Mouse (Mus musculus) kidney, adult 8-10 months (tissue): ENCODE measurements around the gene Dapk2.
A peak's percentile ranks its signal among the peaks of the same experiment; 100 is the strongest.

Experiments
- DNase-seq, 2 experiments: peaks; one replicate each; pipeline ENCODE4 v3.0.0; 2022

Dapk2 gene

DNA sequence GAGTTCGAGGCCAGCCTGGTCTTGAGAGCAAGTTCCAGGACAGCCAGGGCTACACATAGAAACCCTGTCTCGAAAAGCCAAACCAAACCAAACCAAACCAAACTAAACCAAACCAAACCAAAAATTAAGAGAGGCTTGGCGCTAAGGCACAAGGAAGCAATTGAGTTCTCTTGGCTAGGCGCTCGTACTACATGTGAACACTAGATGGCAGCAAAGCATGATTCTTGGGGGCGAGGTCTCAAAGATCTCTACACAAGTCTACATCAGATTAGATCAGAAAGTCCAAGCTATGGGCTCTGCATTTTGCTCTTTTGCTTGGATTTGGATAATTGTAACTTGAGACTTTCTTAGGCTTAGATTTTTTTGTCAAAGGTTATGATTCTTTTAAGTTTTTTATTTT is 13.8 kb upstream of the Dapk2 start:
- DNase-seq: peak; percentile 47 to 75

DNA sequence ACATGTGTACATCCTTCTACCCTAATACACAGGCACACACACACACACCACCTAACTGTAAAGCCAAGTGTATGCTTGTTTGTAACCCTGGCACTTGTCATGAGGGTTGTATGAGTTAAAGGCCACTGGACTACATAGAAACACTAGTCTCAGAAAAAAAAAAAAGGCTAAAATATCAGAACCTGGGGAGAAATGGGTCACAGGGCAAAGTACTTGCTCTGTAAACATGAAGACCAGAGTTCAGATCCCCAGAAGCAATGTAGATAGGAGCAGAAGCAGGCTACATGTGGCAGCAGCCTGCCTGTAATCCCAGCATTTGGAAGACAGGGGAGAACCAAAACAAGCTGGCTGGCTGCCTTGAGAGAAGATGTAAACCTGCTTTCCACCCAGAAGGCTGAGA is 11.9 kb upstream of the Dapk2 start:
- no peak for DNase-seq

DNA sequence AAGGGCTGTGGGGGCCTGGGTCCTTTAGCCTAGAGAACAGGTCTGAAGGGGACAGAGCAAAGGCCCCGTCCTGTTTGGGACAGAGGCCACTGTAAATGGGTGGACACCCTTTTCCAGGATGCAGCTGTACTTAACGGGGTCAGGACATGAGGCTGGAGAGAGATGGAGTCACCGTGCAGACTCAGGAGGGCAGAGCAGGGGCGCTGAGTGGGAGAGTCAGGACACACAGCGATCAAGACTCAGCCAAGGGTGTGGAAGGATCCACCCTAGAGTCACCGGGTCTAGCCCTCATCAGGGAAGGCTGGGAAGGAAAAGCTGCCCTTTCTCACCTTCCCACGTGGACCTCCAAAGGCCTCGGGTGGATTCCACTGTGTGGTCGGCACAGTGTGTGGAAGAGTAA is 6.0 kb upstream of the Dapk2 start:
- DNase-seq: no peak

DNA sequence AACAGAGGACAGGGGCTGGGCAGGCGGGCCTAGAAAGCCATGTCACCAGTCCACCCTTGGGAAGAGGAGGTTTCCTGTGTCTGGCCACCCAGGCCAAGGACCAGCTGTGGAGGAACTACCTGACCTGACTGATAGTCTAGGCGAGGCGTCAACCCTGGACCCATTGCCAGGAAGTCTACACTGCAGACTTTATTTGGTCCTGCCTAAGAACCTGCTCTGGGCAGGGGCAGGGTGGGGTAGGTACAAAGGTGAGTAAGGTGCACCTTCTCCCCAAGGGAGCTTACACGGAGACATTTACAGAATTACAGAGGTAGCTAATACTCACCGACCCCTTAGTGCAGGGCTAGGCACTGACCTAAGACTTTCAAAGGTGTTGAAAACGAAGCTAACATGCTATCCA is 4.4 kb upstream of the Dapk2 start:
- no peak for DNase-seq

DNA sequence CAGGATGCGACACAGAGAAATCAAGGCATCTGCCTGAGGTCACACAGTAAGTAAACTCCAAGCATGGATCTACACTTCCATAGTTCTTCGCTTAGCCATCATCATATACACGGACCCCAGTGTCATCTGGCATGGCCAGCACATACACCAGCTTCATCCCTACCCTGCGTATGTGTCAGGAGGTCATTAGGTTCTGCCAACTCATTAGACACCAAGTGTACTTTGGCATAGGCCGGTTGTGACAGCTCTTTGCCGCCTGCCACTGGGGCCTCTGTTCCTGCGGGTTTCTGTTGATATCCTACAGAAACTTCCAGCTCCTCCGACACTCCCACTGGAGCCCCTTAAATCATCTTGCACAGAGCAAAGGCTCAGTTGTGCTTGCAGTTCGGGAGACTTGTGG is 4.0 kb upstream of the Dapk2 start:
- no peak for DNase-seq

DNA sequence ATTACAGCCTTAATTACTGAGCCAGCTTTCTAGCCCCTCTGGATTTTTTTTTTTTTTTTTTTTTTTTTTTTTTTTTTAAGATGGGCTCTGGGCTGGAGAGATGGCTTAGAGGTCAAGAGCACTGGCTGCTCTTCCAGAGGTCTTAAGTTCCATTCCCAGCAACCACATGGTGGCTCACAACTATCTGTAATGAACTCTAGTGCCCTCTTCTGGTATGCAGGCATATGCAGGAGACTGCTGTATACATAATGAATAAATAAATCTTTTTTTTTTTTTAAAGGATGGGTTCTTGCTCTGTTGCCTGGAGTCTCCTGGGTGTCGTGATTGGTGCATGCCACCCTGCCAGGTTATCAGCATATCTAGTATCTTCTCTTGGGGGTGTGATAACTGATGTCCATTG is 2.5 kb upstream of the Dapk2 start:
- DNase-seq: no peak

DNA sequence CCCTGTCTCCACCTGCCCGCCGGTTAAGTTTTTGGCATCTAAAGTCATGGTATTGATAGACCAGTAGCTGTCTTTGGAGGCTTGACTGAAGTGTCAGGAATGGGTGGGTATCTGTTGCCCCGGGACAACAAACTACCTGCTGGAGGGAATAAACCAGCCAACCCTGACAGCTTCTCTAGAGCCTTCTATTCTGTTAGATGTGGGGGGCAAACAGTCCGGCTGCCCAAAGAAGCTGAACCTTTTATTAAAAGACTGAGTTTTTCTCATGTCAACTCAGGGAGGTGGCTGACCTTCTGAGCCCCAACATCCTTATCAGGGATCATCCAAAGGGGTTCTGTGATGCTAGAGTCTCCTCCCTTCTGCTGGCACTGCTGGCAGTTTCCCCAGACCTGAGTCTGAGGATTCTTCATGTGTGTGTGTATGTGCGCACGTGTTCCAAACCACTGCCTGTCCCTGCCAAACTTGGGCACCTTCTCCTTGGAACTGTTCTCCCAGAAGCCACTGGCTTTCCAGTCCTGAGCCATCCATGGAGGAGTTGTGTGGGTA is 935 bp downstream of the Dapk2 start:
- no peak for DNase-seq

DNA sequence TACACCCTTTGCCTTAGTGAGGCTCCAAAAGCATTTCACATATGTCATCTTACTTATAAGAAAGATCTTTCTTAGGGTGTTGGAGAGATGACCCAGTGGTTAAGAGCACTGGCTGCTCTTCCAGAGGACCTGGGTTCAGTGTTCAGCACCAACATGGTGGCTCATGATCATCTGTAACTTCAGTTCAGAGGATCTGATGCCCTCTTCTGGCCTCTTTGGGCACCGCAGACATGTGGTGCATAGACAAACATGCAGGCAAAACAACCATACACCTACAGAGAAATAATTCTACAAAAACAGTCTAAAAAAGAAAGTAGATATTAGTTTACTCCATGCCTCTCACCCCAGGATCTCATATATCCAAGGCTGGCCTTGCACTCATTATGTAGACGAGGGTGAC is 2.1 kb downstream of the Dapk2 start:
- DNase-seq: no peak

DNA sequence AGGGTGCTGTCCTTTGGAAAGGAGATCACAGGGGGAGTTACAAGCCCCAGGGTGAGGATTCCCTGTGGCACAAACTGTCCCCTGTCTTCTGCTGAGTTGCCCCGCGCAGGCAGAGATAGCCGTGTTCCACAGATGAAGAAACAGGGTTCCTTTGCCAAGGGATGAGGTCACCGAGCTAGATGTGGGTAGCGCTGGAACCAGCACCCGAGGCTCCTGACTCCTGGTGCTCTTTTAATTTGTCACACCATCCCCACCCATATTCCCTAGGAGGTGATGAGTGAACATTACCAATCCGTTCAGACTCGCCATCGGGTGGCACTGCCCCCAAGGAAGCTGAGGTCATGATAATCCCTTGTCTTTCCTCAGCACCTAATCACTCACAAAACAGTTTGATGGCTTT is 5.0 kb downstream of the Dapk2 start:
- no peak for DNase-seq

DNA sequence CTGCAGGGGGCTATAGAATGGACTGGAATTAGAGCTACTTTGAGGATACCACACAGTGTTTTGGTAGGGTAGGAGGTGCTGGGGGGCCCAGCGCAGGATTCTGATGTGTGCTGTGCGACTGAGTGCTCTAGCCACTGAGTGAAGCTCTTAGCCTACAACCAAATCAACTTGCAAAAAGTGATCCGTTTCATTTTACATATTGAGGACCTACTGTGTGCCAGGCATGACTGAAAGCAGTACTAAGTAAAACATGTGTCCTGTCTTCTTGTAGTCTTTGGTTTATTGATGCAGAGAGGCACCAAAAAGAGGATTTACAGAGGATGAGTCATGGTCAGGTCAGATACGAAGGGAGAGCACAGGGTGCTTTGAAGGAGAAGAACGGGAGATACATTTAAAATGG is 9.2 kb downstream of the Dapk2 start:
- no peak for DNase-seq

DNA sequence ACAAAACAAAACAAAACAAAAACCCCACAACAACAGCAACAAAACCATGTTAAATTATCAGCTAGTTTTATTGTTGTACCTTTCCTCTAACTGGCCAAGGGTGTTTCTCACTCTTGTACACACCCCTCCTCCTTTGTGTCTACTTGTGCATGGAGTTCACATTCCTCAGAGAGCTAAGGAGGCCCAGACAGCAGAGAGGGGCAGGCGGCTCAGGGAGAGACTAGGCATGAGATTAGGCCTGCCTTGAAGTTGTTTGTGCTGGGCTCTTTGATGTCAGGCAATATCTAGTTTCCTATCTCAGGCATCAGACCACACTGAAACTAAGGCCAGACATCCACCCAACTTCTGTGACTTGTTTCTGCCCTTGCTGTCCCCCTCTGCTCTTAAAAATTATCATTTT is 10.2 kb downstream of the Dapk2 start:
- no peak for DNase-seq

DNA sequence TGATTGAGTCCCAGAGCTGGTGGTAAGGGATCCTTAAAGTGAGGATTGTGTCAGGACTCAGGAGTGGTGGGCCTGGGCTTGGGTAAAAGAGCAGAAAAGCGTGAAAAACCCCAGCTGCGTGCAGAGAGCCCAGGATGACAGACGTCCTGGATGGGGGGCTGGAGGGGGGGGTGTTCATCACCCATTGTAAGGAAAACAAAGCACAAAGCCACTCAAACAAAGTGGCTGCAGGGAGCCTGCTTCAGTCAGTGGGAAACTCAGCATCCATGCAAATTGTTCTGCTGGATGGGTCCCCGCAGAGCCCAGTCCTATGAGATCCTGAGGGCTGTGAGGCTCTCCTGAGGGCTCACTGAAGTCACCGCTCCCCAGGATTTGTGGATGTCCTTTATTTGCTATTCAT is 12.5 kb downstream of the Dapk2 start:
- DNase-seq: no peak

DNA sequence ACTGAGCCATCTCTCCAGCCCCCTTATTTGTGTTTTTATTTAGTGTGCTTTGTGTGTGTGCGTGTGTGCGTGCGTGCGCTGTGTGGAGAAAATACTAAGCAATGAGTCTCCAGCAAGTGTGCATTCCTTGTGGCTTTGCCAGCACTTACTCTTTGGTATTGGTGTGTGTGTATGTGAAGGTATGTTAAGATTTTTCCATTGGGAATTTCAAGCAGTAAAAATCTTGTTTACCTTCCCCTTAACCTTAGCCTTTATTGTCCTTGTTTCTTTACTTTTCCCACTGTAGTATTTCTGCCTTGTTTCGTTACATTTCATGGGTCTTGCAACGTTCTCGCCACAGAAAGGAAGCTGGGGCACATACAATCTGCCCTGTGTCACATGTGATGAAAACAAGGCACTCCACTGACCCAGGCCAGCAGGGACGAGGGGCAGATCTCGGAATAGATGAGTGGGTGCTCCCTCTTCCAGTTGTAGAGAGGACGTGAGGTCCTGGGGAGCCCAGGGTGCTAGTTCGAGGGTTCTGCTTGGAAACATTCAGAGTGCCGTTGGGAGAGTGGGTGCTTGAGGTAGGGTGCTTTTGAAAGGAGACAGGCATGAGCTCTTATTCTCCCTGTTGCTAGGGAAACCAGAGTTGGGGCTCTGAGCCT is 13.4 kb downstream of the Dapk2 start:
- no peak for DNase-seq

DNA sequence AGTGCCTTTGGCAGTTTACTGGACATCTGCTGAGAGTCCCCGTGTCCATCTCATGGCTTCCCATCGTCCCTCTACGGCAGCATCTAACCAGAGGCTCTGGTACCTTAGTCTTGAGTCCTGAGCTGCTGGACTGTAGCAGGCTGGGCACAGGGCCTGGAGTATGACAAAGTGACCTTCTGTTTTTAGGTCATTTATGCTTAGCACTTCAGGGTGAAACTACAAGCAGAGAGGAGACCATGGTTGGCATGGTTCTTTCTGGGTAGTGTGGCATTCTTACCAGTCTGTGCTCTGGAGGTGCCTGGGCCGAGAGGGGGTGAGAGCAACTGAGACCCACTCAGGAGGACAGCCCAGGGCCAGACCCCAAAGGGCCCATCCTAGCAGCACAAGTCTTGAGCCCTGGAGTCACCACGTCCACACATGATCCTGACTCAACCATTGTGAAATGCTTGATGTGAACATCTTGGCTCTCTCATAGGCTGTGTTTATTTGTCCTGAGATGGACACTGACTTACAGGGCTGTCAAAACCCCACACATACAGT is 15.4 kb downstream of the Dapk2 start:
- DNase-seq: no peak

DNA sequence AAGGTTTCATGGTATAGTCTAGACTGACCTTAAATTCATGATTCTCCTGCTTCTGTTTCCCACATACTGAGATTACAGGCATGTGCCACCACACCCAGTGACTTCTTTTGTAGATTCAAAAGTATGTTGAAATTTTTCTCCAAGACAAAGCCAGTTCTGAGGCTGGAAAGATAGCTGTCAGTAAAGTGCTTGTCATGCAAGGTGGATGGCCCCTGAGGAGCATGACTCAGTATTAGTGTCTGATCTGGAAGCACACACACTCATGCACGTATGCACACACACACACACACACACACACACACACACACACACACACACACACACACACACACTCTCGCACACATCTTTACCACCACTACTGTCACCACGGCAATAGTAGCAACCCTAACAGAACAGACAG is 17.0 kb downstream of the Dapk2 start:
- no peak for DNase-seq

DNA sequence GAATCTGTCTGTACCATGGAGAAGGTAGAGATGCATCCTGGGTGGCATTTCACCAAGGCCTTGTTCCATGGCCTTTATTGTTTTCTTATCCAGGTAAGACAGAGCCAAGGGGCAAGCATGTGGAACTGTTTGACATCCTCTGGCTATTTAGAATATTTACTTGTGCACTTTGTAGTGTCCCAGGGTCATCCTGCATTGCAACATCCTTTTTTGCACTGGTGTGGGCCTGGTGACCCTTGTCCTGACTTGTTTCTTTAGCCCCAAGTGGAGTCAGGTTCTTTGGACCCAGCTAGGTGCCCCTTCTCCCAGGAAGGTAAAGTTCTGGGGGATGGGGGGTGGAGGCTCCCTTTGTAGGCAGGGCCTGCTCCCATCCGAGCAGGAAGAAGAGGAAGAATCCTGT is 20.0 kb downstream of the Dapk2 start:
- DNase-seq: peak in 1 of 2 experiments; percentile 57

DNA sequence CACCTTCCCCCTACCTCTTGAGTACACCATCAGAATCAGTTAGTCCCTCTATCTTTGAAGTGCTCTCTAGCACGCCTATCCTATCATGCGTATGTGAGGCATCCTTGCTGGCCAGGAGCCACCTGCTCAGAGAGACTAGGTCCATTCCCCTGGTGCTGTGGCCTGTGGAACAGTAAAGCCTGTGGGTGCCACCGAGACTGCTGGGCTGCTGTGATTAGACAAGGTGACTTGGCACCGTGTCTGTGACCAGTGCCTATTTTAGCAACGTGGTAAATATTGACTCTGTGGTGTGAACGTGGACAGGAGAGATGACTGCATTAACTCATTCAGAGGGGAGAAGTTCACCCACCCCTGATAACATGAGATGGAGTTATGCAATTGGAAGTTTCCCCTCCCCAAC is 21.8 kb downstream of the Dapk2 start:
- DNase-seq: peak in 1 of 2 experiments; percentile 29

DNA sequence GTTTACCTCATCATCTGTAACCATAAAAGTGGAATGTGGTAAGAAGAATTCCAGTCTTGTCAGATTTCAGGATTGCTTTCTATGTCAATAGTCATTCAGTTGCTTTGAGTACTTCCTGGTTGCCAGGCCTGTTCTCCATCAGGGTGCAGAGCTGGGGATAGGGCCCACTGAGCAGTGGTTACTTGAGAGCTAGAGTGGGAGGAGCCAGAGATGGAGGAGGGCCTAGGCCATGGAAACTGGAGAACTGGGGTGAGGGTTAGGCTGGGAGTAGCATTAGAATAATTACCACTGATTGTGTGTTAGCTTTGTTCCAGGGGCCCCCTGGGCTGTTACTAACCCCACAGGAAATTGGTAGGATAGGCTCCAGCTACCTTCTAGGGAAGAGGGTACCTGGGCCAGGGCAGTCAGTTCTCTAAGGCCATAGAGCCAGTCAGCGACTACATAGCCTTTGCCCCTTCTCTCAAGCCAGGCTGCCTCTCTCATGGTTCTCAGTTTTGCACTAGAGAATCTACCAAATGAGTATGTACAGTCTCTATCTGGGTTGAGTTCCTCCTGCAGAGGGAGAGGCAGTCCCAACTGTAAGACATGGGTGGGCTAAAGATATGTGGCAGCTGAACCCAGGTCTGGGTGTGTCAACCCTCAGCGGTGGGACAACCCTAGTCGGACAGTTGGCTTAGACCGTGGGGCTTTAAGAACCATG is 23.3 kb downstream of the Dapk2 start:
- DNase-seq: no peak

DNA sequence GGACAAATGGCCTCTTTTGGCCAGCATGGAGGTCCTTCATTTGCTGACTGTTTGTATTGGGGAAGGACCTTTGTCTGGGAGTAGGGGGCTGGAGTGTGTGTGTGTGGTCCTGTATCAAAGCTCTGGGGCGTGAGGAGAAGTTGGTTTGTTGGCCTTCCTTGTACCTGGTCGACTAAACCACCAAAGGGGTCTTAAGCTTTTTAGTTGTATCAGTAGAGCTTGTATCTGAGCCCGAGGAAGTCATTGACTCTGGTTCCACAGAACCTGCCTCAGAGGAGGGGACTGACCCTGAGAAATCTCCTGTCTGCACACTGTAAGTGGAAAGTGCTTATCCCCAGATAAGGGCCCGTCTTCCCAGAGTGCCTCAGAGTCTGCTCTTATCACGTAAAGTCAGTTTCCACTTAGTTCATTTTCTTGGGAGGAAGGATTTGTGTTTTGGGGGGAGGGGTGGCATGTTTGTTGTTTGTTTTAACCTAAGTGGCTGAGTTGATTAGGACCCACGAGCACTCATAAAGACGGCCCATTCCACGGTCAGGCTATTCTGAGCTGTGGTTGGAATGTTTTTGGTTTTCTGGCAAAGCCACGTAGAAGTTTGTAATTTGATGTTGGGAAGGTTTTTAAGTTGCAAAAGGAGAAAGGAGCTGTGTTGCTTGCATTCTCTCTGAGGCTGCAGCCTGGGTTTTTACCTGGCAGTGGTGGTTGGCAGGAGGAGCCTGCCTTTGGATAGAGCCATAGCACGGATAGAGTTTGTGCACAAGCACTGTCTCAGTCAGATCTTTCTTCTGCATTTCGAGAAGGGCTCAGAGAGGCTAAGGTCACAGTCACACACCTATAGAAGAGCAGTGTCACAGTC is 24.0 kb downstream of the Dapk2 start:
- DNase-seq: no peak

DNA sequence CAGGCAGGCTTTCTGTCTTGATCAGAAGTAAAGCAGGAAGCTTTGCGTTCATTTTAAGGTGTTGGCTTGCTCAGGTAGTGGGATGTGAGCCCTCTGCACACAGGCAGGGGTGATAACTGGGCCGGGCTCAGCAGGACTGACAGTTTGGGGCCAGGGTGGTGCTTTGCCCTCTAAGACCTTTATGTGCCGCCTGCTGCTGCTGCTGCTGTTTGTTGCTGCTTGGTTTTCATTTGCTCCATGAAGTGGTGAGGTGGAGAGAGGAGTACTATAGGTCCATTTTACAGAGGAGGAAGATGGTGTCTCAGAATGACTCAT is 24.6 kb downstream of the Dapk2 start:
- no peak for DNase-seq

DNA sequence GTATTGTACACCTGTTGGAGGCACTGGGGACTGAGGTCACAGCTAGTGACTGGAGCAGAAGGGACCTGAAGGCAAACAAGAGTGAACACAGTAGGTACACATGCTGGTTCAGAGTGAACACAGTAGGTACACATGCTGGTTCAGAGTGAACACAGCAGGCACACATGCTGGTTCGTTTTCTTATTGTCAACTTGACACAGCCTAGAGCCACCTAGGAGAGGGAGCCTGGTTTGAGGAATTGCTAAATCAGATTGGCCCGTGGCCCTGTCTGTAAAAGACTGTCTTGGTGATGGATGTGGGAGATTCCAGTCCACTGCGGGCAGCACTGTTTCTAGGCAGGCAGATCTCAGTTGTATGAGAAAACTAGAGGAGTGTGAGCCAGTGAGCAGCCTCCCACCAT is 25.0 kb downstream of the Dapk2 start:
- no peak for DNase-seq

DNA sequence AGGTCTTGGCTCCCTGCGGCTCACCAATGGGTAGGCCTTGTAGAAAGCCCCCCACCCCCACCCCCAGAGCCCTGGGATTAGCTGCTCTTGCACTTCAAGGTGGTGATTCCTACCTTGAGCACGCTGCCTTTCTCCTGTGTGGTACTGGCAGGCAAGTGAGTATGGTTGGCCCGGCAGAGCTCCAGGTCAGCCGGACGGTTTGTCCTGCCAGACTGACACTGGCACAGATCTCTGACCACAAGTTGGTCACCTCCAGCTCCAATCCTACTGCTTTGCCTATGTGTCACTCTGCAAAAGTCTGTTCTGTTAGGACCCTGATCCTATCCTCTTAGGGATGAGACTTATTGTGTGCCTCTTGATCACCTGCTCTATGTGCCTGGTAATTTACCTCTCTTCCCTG is 26.5 kb downstream of the Dapk2 start:
- no peak for DNase-seq

DNA sequence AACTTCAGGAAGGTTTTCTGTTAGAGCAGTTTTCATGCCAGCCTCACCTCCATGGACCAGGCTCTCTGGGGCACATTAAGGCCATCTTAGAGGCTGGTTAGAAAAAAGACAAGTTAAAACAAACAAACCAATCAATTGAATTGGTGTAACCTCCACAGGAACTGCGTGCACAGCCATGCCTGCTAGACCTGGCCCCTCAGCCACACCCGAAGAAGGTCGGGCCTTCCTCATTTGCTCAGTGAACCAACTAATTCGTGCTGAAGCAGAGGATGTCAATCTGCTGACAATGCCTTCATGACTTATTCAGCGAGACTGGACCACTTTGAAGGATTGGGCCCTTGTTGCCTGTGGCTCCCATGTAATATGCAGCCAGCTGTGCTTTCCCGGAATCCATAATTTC is 28.4 kb downstream of the Dapk2 start:
- no peak for DNase-seq

DNA sequence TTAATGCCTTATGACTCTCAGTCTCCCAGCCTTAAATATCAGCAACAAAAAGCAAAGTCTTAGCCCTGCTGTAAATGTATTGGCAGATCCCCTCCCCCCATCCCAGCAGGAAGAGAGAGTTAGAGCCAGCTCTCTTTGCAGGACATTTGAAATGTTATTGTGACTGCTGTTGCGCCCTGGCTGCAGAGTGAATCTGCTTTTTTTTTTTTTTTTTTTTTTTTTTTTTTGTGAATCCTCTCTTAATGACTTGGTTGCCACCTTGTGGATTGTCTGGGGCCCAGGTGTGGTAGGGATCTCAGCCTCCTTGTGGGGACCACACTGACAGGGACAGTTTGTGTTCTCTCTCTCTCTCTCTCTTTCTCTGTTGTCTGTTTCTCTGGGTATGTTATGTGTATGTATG is 31.0 kb downstream of the Dapk2 start:
- DNase-seq: no peak
